ENCODE assay signal across 21 mouse cellular contexts in genomic region chr9:48326338-48326737, GRCm38 (mm10). TPM values are rescaled to one million over a fixed set of nuclear protein-coding genes. Genes with fewer than 3 reads are reported as not detected.
DNase-seq lines count a peak whose midpoint lies in the region; ATAC-seq and TF ChIP-seq lines count a peak whose summit lies in the region.
"Had no signal": no experiment of that assay in that cellular context is flagged by ENCODE, and none has a peak within 500 bp of the region (broad histone marks: within the 10 kb centered on the region; RNA-seq: fewer than 3 reads in every experiment).

No protein-coding gene starts in this region.

- no peaks in the 10 kb centered on the region for H3K36me3 ChIP-seq in kidney, embryonic 14.5 days (ENCODE audit: control insufficient read depth, insufficient read depth, low read length)
- no peaks in the 10 kb centered on the region for H3K36me3 ChIP-seq in small intestine, adult 2 months (ENCODE audit: control insufficient read depth, insufficient read depth, low read length)
- no peaks in the 10 kb centered on the region for H3K36me3 ChIP-seq in embryonic facial prominence, embryonic 10.5 days (replicated peaks)
- H3K36me3 ChIP-seq: forebrain, embryonic 15.5 days; heart, embryonic 13.5 days; hindbrain, embryonic 12.5 days; neural tube, embryonic 13.5 days had no signal

- peak; percentile 32 for DNase-seq in gastrocnemius, adult 2 months
- no peak for DNase-seq in gastrocnemius, postnatal 10 days
- DNase-seq in kidney, postnatal 10 days, result peak; percentile 16
- no peak for DNase-seq in lung, adult 2 months
- DNase-seq in lung, postnatal 25 days (ENCODE audit: low spot score), result no peak
- DNase-seq in embryonic facial prominence, embryonic 10.5 days (ENCODE audit: low spot score), result no peak
- DNase-seq: adrenal gland, postnatal 10 days; cerebellum, adult 9-10 months; gastrocnemius, postnatal 14 days; lung, postnatal 36 days; retina, postnatal 1 day; right cerebral cortex, postnatal 25 days had no signal

- no peak overlapping the region for H3K4me2 ChIP-seq in kidney, embryonic 14.5 days (replicated peaks; ENCODE audit: low read depth, low read length)
- H3K4me2 ChIP-seq: forebrain, embryonic 15.5 days; heart, embryonic 13.5 days; hindbrain, embryonic 12.5 days; neural tube, embryonic 13.5 days had no signal

- no peak overlapping the region for H3K9ac ChIP-seq in kidney, embryonic 14.5 days (ENCODE audit: low read depth, low read length)
- H3K9ac ChIP-seq: forebrain, embryonic 15.5 days; heart, embryonic 13.5 days; hindbrain, embryonic 12.5 days; neural tube, embryonic 13.5 days had no signal

- intact Hi-C loops in gastrocnemius, adult 2 months (cut with DNase I), result no loop called here

- no peaks in the 10 kb centered on the region for H3K4me1 ChIP-seq in kidney, embryonic 14.5 days (ENCODE audit: control insufficient read depth, insufficient read depth, low read length)
- H3K4me1 ChIP-seq in lung, adult 2 months (ENCODE audit: control insufficient read depth, insufficient read depth, low read length), result peaks cover 3% of the 10 kb centered on the region; the same call in 1 of the 2 replicates
- no peaks in the 10 kb centered on the region for H3K4me1 ChIP-seq in small intestine, adult 2 months (ENCODE audit: control insufficient read depth, insufficient read depth, insufficient read length, low read length)
- H3K4me1 ChIP-seq in embryonic facial prominence, embryonic 10.5 days, result no peaks in the 10 kb centered on the region
- H3K4me1 ChIP-seq: forebrain, embryonic 15.5 days; heart, embryonic 13.5 days; hindbrain, embryonic 12.5 days; neural tube, embryonic 13.5 days had no signal

- H3K27me3 ChIP-seq in kidney, embryonic 14.5 days (ENCODE audit: control insufficient read depth, insufficient read depth, low read length), result no peaks in the 10 kb centered on the region
- H3K27me3 ChIP-seq in small intestine, adult 2 months (ENCODE audit: control insufficient read depth, insufficient read depth, low read length), result no peaks in the 10 kb centered on the region
- H3K27me3 ChIP-seq in embryonic facial prominence, embryonic 10.5 days (replicated peaks; ENCODE audit: low read depth, poor library complexity, severe bottlenecking), result no peaks in the 10 kb centered on the region
- H3K27me3 ChIP-seq: forebrain, embryonic 15.5 days; heart, embryonic 13.5 days; neural tube, embryonic 13.5 days had no signal

- no peak for ATAC-seq in kidney, embryonic 14.5 days (ENCODE audit: low FRiP score, low TSS enrichment)
- ATAC-seq: forebrain, embryonic 15.5 days; intestine, postnatal 0 days; midbrain, embryonic 16.5 days had no signal

- no peak for TF ChIP-seq CTCF in gastrocnemius, adult 2 months (IDR thresholded peaks at IDR 0.05)
- no peak for TF ChIP-seq CTCF in lung, adult 2 months (IDR thresholded peaks at IDR 0.05; ENCODE audit: insufficient read depth, low read length)
- no peak for TF ChIP-seq CTCF in small intestine, adult 2 months (IDR thresholded peaks at IDR 0.05; ENCODE audit: extremely low read depth, insufficient read length, insufficient replicate concordance, low read depth, low read length)

- WGBS in kidney, embryonic 14.5 days, result 84% methylated on average over 9 of the region's 9 CpGs
- WGBS in lung, adult 2 months, result 62% methylated on average over 9 of the region's 9 CpGs
- WGBS in small intestine, adult 2 months, result 87% methylated on average over 9 of the region's 9 CpGs
- 88% methylated on average over 9 of the region's 9 CpGs for WGBS in embryonic facial prominence, embryonic 10.5 days

- peak overlapping the region; percentile 76 for H3K27ac ChIP-seq in gastrocnemius, adult 2 months
- no peak overlapping the region for H3K27ac ChIP-seq in kidney, embryonic 14.5 days (ENCODE audit: low read depth, low read length)
- H3K27ac ChIP-seq in small intestine, adult 2 months (ENCODE audit: insufficient read depth, low read depth, low read length), result peak overlapping the region; percentile 18; the same call in 1 of the 2 replicates
- no peak overlapping the region for H3K27ac ChIP-seq in embryonic facial prominence, embryonic 10.5 days (replicated peaks)
- H3K27ac ChIP-seq: forebrain, embryonic 15.5 days; heart, embryonic 13.5 days; hindbrain, embryonic 12.5 days; neural tube, embryonic 13.5 days had no signal

- peak overlapping the region; percentile 47 for H3K4me3 ChIP-seq in gastrocnemius, adult 2 months
- H3K4me3 ChIP-seq in kidney, embryonic 14.5 days (ENCODE audit: low read length), result no peak overlapping the region
- peak overlapping the region; percentile 21 for H3K4me3 ChIP-seq in lung, adult 2 months (replicated peaks; ENCODE audit: extremely low read depth, low read depth, low read length)
- H3K4me3 ChIP-seq in small intestine, adult 2 months (ENCODE audit: low read depth, low read length), result no peak overlapping the region
- no peak overlapping the region for H3K4me3 ChIP-seq in embryonic facial prominence, embryonic 10.5 days
- H3K4me3 ChIP-seq: forebrain, embryonic 15.5 days; heart, embryonic 13.5 days; hindbrain, embryonic 12.5 days; myocyte; neural tube, embryonic 13.5 days had no signal

- TF ChIP-seq POLR2A in lung, adult 2 months (IDR thresholded peaks at IDR 0.05; ENCODE audit: borderline replicate concordance, extremely low read depth, low read depth, low read length), result no peak
- no peak for TF ChIP-seq POLR2A in small intestine, adult 2 months (IDR thresholded peaks at IDR 0.05; ENCODE audit: low read depth, low read length)

- H3K9me3 ChIP-seq in kidney, embryonic 14.5 days (ENCODE audit: control insufficient read depth, low read length), result no peaks in the 10 kb centered on the region
- no peaks in the 10 kb centered on the region for H3K9me3 ChIP-seq in embryonic facial prominence, embryonic 10.5 days
- H3K9me3 ChIP-seq: forebrain, embryonic 15.5 days; heart, embryonic 13.5 days; hindbrain, embryonic 12.5 days; neural tube, embryonic 13.5 days had no signal

RNA-seq across cellular contexts. Expression of gene Nxpe2, which starts 26.9 kb away (rescaled TPM):
- total RNA-seq in gastrocnemius, adult 2 months (2021), result under 1 TPM; 0.43 to 0.59 TPM
- 1 to 10 TPM in 1 of 2 experiments, under 1 TPM in 1; 0.99 to 3.1 TPM for total RNA-seq in gastrocnemius, postnatal 10 days (2021)
- polyA plus RNA-seq in kidney, embryonic 14.5 days (2014; fragmentation: Nextera tagmentation; extraction: Ambion mirVana), result 1.1 and 2.2 TPM in 2 replicates
- 3.0 and 3.1 TPM in 2 replicates for polyA plus RNA-seq in lung, adult 2 months (2012; rRNA removed)
- polyA plus RNA-seq in small intestine, adult 2 months (2012; rRNA removed), result 0.52 TPM in 1 of 2 replicates, not detected in the other
- 0.68 and 1.1 TPM in 2 replicates for polyA plus RNA-seq in embryonic facial prominence, embryonic 10.5 days (2016; fragmentation: Nextera tagmentation; extraction: Ambion mirVana)
- polyA plus RNA-seq: myocyte had no signal

Comparison
In these comparisons a context has a peak if more than half of its experiments do, and no peak if none do; other contexts are left out.
1. DNase-seq: peak in gastrocnemius, adult 2 months (single experiment) and kidney, postnatal 10 days (single experiment); none in gastrocnemius, postnatal 10 days (single experiment), lung, adult 2 months (single experiment), lung, postnatal 25 days (single experiment) and embryonic facial prominence, embryonic 10.5 days (single experiment).
2. H3K27ac ChIP-seq: peak in gastrocnemius, adult 2 months (single experiment) and small intestine, adult 2 months (single experiment); none in kidney, embryonic 14.5 days (single experiment) and embryonic facial prominence, embryonic 10.5 days (single experiment).
3. H3K4me3 ChIP-seq: peak in gastrocnemius, adult 2 months (single experiment) and lung, adult 2 months (single experiment); none in kidney, embryonic 14.5 days (single experiment), small intestine, adult 2 months (single experiment) and embryonic facial prominence, embryonic 10.5 days (single experiment).